In the genomic region with DNA sequence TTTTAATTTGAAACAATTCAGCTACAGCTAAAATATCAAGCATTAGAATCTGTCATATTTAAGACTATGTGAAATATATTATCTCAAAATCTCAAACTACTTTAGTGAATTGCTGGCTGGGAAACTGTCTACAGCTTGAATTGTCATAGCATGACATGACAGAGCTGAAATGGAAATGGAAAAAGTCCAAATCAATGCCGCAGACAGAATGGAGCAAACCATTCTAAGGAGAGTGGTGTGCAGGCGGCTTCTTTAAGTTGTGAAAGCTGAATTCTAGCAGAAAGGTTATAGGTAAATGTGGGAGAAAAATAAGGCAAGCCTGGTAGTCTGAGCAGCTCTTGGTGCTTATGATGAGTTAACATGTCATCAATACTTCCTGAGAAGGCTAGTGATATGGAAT, we compare ENCODE assay signal across 24 mouse cellular contexts.
"Had no signal": no experiment of that assay in that cellular context is flagged by ENCODE, and none has a peak within 500 bp of the region (broad histone marks: within the 10 kb centered on the region; RNA-seq: fewer than 3 reads in every experiment).

No protein-coding gene starts in this region.

- H3K4me2 ChIP-seq: kidney, embryonic 15.5 days; limb, embryonic 13.5 days; liver, embryonic 12.5 days; liver, embryonic 15.5 days; lung, embryonic 15.5 days; midbrain, embryonic 13.5 days; neural tube, embryonic 13.5 days had no signal

- H3K36me3 ChIP-seq: kidney, embryonic 15.5 days; limb, embryonic 10.5 days; limb, embryonic 13.5 days; liver, embryonic 12.5 days; liver, embryonic 15.5 days; lung, embryonic 15.5 days; midbrain, embryonic 10.5 days; midbrain, embryonic 13.5 days; neural tube, embryonic 13.5 days had no signal

- DNase-seq: kidney, adult 8-10 months; kidney, postnatal 10 days; kidney, postnatal 36 days; liver; lung, adult 18-20 months; lung, postnatal 10 days; lung, postnatal 36 days; retina, postnatal 1 day; right cerebral cortex, postnatal 14 days; right cerebral cortex, postnatal 4 days; thymus, postnatal 36 days had no signal

- H3K9me3 ChIP-seq: kidney, embryonic 15.5 days; limb, embryonic 10.5 days; limb, embryonic 13.5 days; liver, embryonic 12.5 days; liver, embryonic 15.5 days; lung, embryonic 15.5 days; megakaryocyte, embryonic 14.5 days; midbrain, embryonic 10.5 days; midbrain, embryonic 13.5 days; neural tube, embryonic 13.5 days had no signal

- H3K27ac ChIP-seq: kidney, embryonic 15.5 days; limb, embryonic 10.5 days; limb, embryonic 13.5 days; liver, embryonic 12.5 days; liver, embryonic 15.5 days; lung, embryonic 15.5 days; midbrain, embryonic 10.5 days; midbrain, embryonic 13.5 days; neural tube, embryonic 13.5 days; stomach, postnatal 0 days had no signal

- H3K27me3 ChIP-seq: kidney, embryonic 15.5 days; limb, embryonic 13.5 days; liver, embryonic 12.5 days; liver, embryonic 15.5 days; lung, embryonic 15.5 days; megakaryocyte, embryonic 14.5 days; midbrain, embryonic 13.5 days; neural tube, embryonic 13.5 days had no signal

- H3K4me1 ChIP-seq: kidney, embryonic 15.5 days; limb, embryonic 10.5 days; limb, embryonic 13.5 days; liver, embryonic 12.5 days; liver, embryonic 15.5 days; lung, embryonic 15.5 days; megakaryocyte, embryonic 14.5 days; midbrain, embryonic 10.5 days; midbrain, embryonic 13.5 days; neural tube, embryonic 13.5 days had no signal

- H3K9ac ChIP-seq: kidney, embryonic 15.5 days; limb, embryonic 13.5 days; liver, embryonic 12.5 days; liver, embryonic 15.5 days; lung, embryonic 15.5 days; midbrain, embryonic 13.5 days; neural tube, embryonic 13.5 days had no signal

- ATAC-seq: liver, embryonic 12.5 days; midbrain, embryonic 13.5 days; midbrain, embryonic 16.5 days had no signal

- H3K4me3 ChIP-seq: kidney, embryonic 15.5 days; limb, embryonic 10.5 days; limb, embryonic 13.5 days; liver, embryonic 12.5 days; liver, embryonic 15.5 days; lung, embryonic 15.5 days; megakaryocyte, embryonic 14.5 days; midbrain, embryonic 10.5 days; midbrain, embryonic 13.5 days; myocyte; neural tube, embryonic 13.5 days had no signal
